Mouse (Mus musculus): ENCODE results near the gene Klhl41.
"Not testable (repeated sequence)": the region's sequence is repeated elsewhere in the genome, so short reads cannot be mapped to it uniquely, and the experiment has no call there.

Gene Klhl41

GRCm38 (mm10) chr2:69669853-69670252, at the start of gene Klhl41:
TSS of gene Klhl41 (plus strand) at chr2:69670120.
- no peak for DNase-seq (ENCODE audit: low spot score in 2 of 2)

- DNase-seq (ENCODE audit: low spot score in 2 of 2): no peak
Measured at GRCm38 (mm10) chr2:69629215-69629614, 40.7 kb upstream of the Klhl41 start.

GRCm38 (mm10) chr2:69629914-69630313, 40.0 kb upstream of the Klhl41 start:
- no peak for DNase-seq (ENCODE audit: low spot score in 2 of 2)

GRCm38 (mm10) chr2:69630792-69631191, 39.1 kb upstream of the Klhl41 start:
- DNase-seq (ENCODE audit: low spot score in 2 of 2): no peak

- peak in 1 of 2 experiments; percentile 24 for DNase-seq (ENCODE audit: low spot score in 2 of 2)
Measured at GRCm38 (mm10) chr2:69631449-69631848, 38.5 kb upstream of the Klhl41 start.

GRCm38 (mm10) chr2:69635064-69635701, 34.7 kb upstream of the Klhl41 start:
- peak; percentile 36 to 55 for DNase-seq (ENCODE audit: low spot score in 2 of 2)

GRCm38 (mm10) chr2:69635807-69636206, 34.1 kb upstream of the Klhl41 start:
- DNase-seq (ENCODE audit: low spot score in 2 of 2): peak; percentile 58 to 69

DNA sequence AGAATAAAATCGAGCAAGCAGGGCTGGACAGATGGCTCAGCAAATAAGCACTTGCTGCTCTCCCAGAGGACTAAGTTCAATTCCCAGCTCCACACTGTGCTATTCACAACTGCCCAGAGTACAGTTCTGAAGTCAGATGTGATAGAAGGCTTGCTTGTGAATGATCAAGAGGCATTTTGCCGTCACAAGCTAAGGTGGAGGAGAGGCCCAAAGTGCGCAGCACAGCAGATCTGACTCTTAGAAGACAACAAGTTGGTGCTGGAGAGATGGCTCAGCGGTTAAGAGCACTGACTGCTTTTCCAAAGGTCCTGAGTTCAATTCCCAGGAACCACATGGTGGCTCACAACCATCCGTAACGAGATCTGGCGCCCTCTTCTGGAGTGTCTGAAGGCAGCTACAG, 31.9 kb upstream of the Klhl41 start:
- not testable (repeated sequence) for DNase-seq (ENCODE audit: low spot score in 2 of 2)

- DNase-seq (ENCODE audit: low spot score in 2 of 2): no peak
Measured at GRCm38 (mm10) chr2:69640100-69640499, 29.8 kb upstream of the Klhl41 start.

DNA sequence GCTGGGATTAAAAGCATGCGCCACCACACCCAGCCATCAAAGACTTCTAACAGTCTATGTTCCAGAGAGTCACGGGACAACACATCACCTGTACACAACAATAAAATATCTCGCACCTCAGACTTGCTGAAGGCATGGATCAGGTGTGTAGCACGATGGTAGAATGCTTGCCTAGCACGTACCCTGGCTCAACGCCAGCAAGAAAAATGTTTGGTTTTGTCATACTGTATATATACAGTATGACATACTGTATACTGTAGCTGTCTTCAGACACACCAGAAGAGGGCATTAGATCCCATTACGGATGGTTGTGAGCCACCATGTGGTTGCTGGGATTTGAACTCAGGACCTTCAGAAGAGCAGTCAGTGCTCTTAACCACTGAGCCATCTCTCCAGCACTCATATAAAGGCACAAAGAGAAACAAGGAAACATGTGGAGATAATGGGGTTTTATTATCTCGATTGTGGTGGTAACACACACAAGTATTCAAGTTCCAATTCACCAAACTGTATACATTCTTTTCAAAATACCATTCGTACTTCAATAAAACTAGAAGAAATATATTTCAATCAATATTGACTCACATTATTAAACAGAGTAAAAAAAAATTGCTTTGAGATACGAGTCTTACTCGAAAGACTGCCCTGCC, 24.8 kb upstream of the Klhl41 start:
- no peak for DNase-seq (ENCODE audit: low spot score in 2 of 2)

- DNase-seq (ENCODE audit: low spot score in 2 of 2): peak; percentile 40 to 58
Measured at GRCm38 (mm10) chr2:69646726-69647490, 23.0 kb upstream of the Klhl41 start, which contains the start of gene Bbs5. TSS of gene Bbs5 (plus strand) at chr2:69647171.

DNA sequence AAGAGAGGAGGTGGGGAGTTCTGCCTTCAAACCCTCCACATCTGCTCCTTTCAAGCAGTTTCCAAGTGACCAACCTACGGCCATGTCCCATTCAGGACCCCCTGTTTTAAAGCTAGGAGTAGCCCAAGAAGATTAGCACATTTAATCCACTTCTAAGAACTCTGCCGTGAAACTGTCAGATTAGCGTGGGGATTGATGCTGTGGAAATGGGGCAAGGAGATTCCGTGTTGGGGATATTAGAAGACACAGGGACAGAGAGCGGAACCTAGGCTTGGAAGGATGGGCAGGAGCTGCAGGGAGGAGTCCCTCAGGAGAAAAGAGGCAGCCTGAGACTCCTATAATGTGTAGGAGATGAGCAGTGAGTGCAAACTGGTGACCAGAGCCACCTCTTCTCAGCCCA, 20.2 kb upstream of the Klhl41 start:
- DNase-seq (ENCODE audit: low spot score in 2 of 2): no peak

- DNase-seq (ENCODE audit: low spot score in 2 of 2): no peak
Measured at GRCm38 (mm10) chr2:69659326-69659725, 10.6 kb upstream of the Klhl41 start.

GRCm38 (mm10) chr2:69663827-69664476, 6.0 kb upstream of the Klhl41 start:
- DNase-seq (ENCODE audit: low spot score in 2 of 2): no peak

- DNase-seq (ENCODE audit: low spot score in 2 of 2): no peak
Measured at GRCm38 (mm10) chr2:69667656-69668055, 2.3 kb upstream of the Klhl41 start.

DNA sequence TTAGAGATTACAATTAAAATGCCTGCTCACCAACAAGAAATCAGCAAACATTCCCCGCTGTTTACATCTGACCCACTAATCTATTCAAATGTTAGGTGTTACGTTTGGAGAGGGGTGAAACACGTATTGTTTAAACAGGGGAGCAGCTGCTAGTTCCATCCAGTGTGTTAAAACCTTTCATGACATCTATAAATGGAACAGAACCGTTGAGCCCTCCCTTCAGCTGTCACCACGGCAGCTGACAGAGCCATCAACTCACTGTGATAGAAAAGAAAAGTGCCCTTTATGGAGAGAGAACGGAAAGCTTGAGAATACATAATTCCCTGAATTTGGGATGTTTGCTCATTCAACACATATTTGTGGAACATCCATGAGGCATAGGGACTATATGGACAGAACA, 1.5 kb upstream of the Klhl41 start:
- DNase-seq (ENCODE audit: low spot score in 2 of 2): no peak

- no peak for DNase-seq (ENCODE audit: low spot score in 2 of 2)
Measured at GRCm38 (mm10) chr2:69673723-69674122, 3.8 kb downstream of the Klhl41 start.

GRCm38 (mm10) chr2:69675266-69675665, 5.3 kb downstream of the Klhl41 start:
- DNase-seq (ENCODE audit: low spot score in 2 of 2): no peak

DNA sequence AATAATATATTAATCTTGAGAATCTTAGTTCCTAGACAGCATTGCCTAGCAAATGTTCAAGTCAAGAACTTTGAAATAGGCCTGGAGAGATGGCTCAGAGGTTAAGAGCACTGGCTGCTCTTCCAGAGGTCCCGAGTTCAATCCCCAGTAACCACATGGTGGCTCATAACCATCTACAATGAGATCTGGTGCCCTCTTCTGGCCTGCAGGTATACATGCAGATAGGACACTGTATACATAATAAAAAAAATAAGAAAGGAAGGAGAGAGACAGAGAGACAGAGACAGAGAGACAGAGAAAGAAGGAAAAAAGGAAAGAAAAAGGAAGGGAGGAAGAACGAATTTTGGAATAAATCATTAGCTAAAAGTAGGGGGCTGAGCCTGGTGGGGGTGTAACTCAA, 6.8 kb downstream of the Klhl41 start:
- DNase-seq (ENCODE audit: low spot score in 2 of 2): peak in 1 of 2 experiments; percentile 16

DNA sequence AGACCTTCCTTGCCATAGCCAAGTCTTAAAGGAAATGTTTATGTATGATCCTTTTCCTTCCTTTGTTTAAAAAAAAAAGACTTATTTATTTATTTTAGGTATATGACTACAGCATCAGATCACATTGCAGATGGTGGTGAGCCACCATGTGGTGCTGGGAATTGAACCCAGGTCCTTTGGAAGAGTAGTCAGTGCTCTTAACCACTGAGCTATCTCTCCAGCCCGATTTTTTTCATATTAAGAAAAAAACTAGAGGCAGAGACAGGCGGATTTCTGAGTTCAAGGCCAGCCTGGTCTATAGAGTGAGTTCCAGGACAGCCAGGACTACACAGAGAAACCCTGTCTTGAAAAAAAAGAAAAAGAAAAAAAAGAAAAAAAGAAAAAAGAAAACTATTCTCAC, 7.3 kb downstream of the Klhl41 start:
- not testable (repeated sequence) for DNase-seq (ENCODE audit: low spot score in 2 of 2)

DNA sequence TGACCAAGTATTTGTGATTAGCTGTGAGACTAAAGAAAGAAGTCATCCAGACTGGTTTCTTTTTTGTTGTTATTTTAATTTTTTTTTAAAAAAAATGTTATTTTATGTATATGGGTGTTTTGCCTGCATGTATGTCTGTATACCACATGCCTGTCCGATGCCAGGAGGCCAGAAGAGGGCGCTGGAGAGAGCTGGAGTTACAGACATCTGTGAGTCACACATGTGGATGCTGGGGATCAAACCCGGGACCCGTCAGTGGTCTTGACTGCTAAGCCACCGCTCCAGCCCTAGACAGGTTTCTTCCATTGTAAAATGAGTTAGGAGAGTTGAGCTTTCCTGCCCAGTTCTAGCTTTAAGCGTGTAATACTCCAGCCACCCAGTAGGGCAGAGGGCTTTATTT, 10.1 kb downstream of the Klhl41 start:
- no peak for DNase-seq (ENCODE audit: low spot score in 2 of 2)

- DNase-seq (ENCODE audit: low spot score in 2 of 2): no peak
Measured at GRCm38 (mm10) chr2:69681931-69682330, 12.0 kb downstream of the Klhl41 start.
